Mouse (Mus musculus): Measurements from ENCODE around the gene Adamts18.

The Adamts18 gene

GRCm38 (mm10) chr8:113752349-113752748 is 96.2 kb downstream of the Adamts18 start:
- no peak for DNase-seq

GRCm38 (mm10) chr8:113735496-113736060 is 113.0 kb downstream of the Adamts18 start:
- peak; percentile 36 for DNase-seq

- no peak for DNase-seq
These were observed 123.2 kb downstream of the Adamts18 start for GRCm38 (mm10) chr8:113725331-113725730.

- no peak for DNase-seq
These were observed 124.5 kb downstream of the Adamts18 start for GRCm38 (mm10) chr8:113723873-113724538.

GRCm38 (mm10) chr8:113721459-113721858 is 127.1 kb downstream of the Adamts18 start:
- no peak for DNase-seq

GRCm38 (mm10) chr8:113704968-113705367 is 143.6 kb downstream of the Adamts18 start:
- no peak for DNase-seq

GRCm38 (mm10) chr8:113691622-113692343 is 156.8 kb downstream of the Adamts18 start:
- no peak for DNase-seq

GRCm38 (mm10) chr8:113688543-113688915 is 160.0 kb downstream of the Adamts18 start:
- no peak for DNase-seq

- peak; percentile 32 for DNase-seq
These were observed 160.5 kb downstream of the Adamts18 start for GRCm38 (mm10) chr8:113687889-113688542.

GRCm38 (mm10) chr8:113679361-113679760 is 169.2 kb downstream of the Adamts18 start:
- DNase-seq = no peak

- DNase-seq = no peak
These were observed 171.7 kb downstream of the Adamts18 start for GRCm38 (mm10) chr8:113676811-113677210.

GRCm38 (mm10) chr8:113675281-113675680 is 173.3 kb downstream of the Adamts18 start:
- DNase-seq = no peak

GRCm38 (mm10) chr8:113674611-113675010 is 173.9 kb downstream of the Adamts18 start:
- no peak for DNase-seq

- no peak for DNase-seq
These were observed 175.2 kb downstream of the Adamts18 start for GRCm38 (mm10) chr8:113673300-113673699.

- DNase-seq = no peak
These were observed 175.8 kb downstream of the Adamts18 start for GRCm38 (mm10) chr8:113672599-113673255.

GRCm38 (mm10) chr8:113669924-113670323 is 178.6 kb downstream of the Adamts18 start:
- no peak for DNase-seq

- DNase-seq = no peak
These were observed 181.7 kb downstream of the Adamts18 start for GRCm38 (mm10) chr8:113666714-113667432.

GRCm38 (mm10) chr8:113665951-113666350 is 182.6 kb downstream of the Adamts18 start:
- no peak for DNase-seq

GRCm38 (mm10) chr8:113665036-113665435 is 183.5 kb downstream of the Adamts18 start:
- DNase-seq = no peak

GRCm38 (mm10) chr8:113664544-113664943 is 184.0 kb downstream of the Adamts18 start:
- DNase-seq = peak; percentile 88

GRCm38 (mm10) chr8:113660128-113660527 is 188.4 kb downstream of the Adamts18 start:
- DNase-seq = no peak

GRCm38 (mm10) chr8:113656681-113657298 is 191.7 kb downstream of the Adamts18 start:
- DNase-seq = no peak

All from lung, postnatal 14 days (tissue).